Mouse (Mus musculus): Measurements from ENCODE around the gene Tnfrsf9. TPM values are rescaled to one million over a fixed set of nuclear protein-coding genes. Genes with fewer than 3 reads are reported as not detected.
A peak's percentile ranks its signal among the peaks of the same experiment; 100 is the strongest.

The Tnfrsf9 gene
- total and polyA plus RNA-seq, 2 experiments from 2014 or later, result 0.25 TPM; not detected in 1

DNA sequence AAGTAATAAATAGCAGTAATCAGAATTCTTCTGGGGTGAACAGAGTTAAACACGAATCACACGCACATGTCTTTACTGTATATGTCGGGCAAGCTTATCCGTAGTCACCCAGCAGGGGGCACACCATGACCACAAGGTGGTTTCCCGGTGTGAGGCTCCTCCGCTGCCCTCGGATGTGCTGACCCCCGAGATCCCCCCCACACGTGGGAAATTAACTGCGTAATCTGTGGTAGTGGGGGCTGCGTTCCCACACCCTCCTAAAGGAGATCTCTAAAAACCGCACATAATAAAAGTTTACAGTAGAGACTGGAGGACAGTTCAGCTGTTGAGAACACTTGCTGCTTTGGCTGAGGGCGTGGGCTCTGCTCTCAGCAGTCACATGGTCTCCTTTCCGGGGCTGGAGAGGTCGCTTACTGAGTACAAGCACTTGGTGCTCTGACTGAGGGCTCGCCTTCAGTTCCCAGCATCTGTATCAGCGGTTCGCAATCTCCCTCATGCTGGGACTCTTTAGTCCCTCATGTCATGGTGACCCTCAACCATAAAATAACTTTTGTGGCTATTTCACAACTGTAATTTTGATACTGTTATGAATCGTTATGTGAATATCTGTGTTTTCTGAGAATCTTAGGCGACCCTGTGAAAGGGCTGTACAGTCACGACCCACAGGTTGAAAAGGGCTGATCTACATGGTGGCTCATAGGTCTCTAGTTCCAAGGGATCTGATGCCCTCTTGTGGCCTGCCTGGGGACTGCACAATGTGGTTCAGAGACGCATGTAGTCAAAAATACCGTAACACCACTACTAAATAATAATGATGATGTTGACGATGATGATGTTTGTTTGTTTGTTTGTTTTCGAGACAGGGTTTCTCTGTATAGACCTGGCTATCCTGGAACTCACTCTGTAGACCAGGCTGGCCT is 50.5 kb downstream of the Tnfrsf9 start:
- H3K9ac ChIP-seq (replicated peaks; ENCODE audit: low read length, poor library complexity, severe bottlenecking), result no peak overlapping the region

GRCm38 (mm10) chr4:150965555-150965951 is 51.2 kb downstream of the Tnfrsf9 start:
- WGBS, result 72% methylated on average over 11 of the region's 11 CpGs
- ATAC-seq (ENCODE audit: low FRiP score) (no peak), DNase-seq (ENCODE audit: low spot score) (no peak)
- no peak overlapping the region for H3K4me3 ChIP-seq (ENCODE audit: low read depth, low read length)
- H3K9ac ChIP-seq (replicated peaks; ENCODE audit: low read length, poor library complexity, severe bottlenecking), result no peak overlapping the region
- no peaks in the 10 kb centered on the region for H3K27me3 ChIP-seq (ENCODE audit: insufficient read depth, low read length)
- no peaks in the 10 kb centered on the region for H3K9me3 ChIP-seq (ENCODE audit: low read length)
- H3K4me1 ChIP-seq (ENCODE audit: insufficient read depth, low read length), result no peaks in the 10 kb centered on the region
- no peaks in the 10 kb centered on the region for H3K36me3 ChIP-seq (ENCODE audit: insufficient read depth, low read length)
- TF ChIP-seq CTCF (IDR thresholded peaks at IDR 0.05), result no peak; the same call in 1 of the 2 replicates
- no peak overlapping the region for H3K4me2 ChIP-seq (ENCODE audit: low read depth, low read length, poor library complexity, severe bottlenecking)
- no peak overlapping the region for H3K27ac ChIP-seq (ENCODE audit: low read depth, low read length)

More for the DNA sequence above, 50.5 kb downstream of the Tnfrsf9 start:
- no peaks in the 10 kb centered on the region for H3K27me3 ChIP-seq (ENCODE audit: insufficient read depth, low read length)
- H3K36me3 ChIP-seq (ENCODE audit: insufficient read depth, low read length), result no peaks in the 10 kb centered on the region
- ATAC-seq (ENCODE audit: low FRiP score), result 0 out of 2 replicates have a peak, but pooled peaks have one; percentile 54
- WGBS, result 14% methylated on average over 25 of the region's 25 CpGs
- no peaks in the 10 kb centered on the region for H3K9me3 ChIP-seq (ENCODE audit: low read length)
- H3K4me2 ChIP-seq (ENCODE audit: low read depth, low read length, poor library complexity, severe bottlenecking), result peak overlapping the region; percentile 41
- H3K27ac ChIP-seq (ENCODE audit: low read depth, low read length), result no peak overlapping the region
- peak; percentile 87 for DNase-seq (ENCODE audit: low spot score)
- peak overlapping the region; percentile 10; the same call in 1 of the 2 replicates for H3K4me3 ChIP-seq (ENCODE audit: low read depth, low read length)
- TF ChIP-seq CTCF (IDR thresholded peaks at IDR 0.05), result peak; percentile 86
- H3K4me1 ChIP-seq (ENCODE audit: insufficient read depth, low read length), result no peaks in the 10 kb centered on the region

- Histone ChIP-seq H3K9me3 (ENCODE audit: low read length) (no peaks in the 10 kb centered on the region), H3K27ac (ENCODE audit: low read depth, low read length) (no peak overlapping the region), H3K9ac (replicated peaks; ENCODE audit: low read length, poor library complexity, severe bottlenecking) (no peak overlapping the region), H3K4me1 (ENCODE audit: insufficient read depth, low read length) (no peaks in the 10 kb centered on the region), H3K27me3 (ENCODE audit: insufficient read depth, low read length) (no peaks in the 10 kb centered on the region), H3K4me2 (ENCODE audit: low read depth, low read length, poor library complexity, severe bottlenecking) (no peak overlapping the region), H3K36me3 (ENCODE audit: insufficient read depth, low read length) (no peaks in the 10 kb centered on the region), H3K4me3 (ENCODE audit: low read depth, low read length) (no peak overlapping the region)
- ATAC-seq (ENCODE audit: low FRiP score) (no peak), DNase-seq (ENCODE audit: low spot score) (peak; percentile 67)
- TF ChIP-seq CTCF (IDR thresholded peaks at IDR 0.05), result peak; percentile 80
- 22% methylated on average over 7 of the region's 7 CpGs for WGBS
These were observed 52.2 kb downstream of the Tnfrsf9 start for GRCm38 (mm10) chr4:150966556-150966955.

GRCm38 (mm10) chr4:150968956-150969355 is 54.6 kb downstream of the Tnfrsf9 start:
- Histone ChIP-seq H3K4me3 (ENCODE audit: low read depth, low read length) (no peak overlapping the region), H3K27ac (ENCODE audit: low read depth, low read length) (no peak overlapping the region), H3K9me3 (ENCODE audit: low read length) (no peaks in the 10 kb centered on the region), H3K4me1 (ENCODE audit: insufficient read depth, low read length) (no peaks in the 10 kb centered on the region), H3K9ac (replicated peaks; ENCODE audit: low read length, poor library complexity, severe bottlenecking) (no peak overlapping the region), H3K4me2 (ENCODE audit: low read depth, low read length, poor library complexity, severe bottlenecking) (no peak overlapping the region), H3K36me3 (ENCODE audit: insufficient read depth, low read length) (no peaks in the 10 kb centered on the region), H3K27me3 (ENCODE audit: insufficient read depth, low read length) (no peaks in the 10 kb centered on the region)
- DNase-seq (ENCODE audit: low spot score) (no peak), ATAC-seq (ENCODE audit: low FRiP score) (no peak)
- TF ChIP-seq CTCF (IDR thresholded peaks at IDR 0.05), result no peak
- WGBS, result 89% methylated on average over 8 of the region's 8 CpGs

- H3K4me2 ChIP-seq (ENCODE audit: low read depth, low read length, poor library complexity, severe bottlenecking), result no peak overlapping the region
- no peaks in the 10 kb centered on the region for H3K9me3 ChIP-seq (ENCODE audit: low read length)
- H3K4me1 ChIP-seq (ENCODE audit: insufficient read depth, low read length), result no peaks in the 10 kb centered on the region
- DNase-seq (ENCODE audit: low spot score) (no peak), ATAC-seq (ENCODE audit: low FRiP score) (no peak)
- H3K9ac ChIP-seq (replicated peaks; ENCODE audit: low read length, poor library complexity, severe bottlenecking), result no peak overlapping the region
- H3K36me3 ChIP-seq (ENCODE audit: insufficient read depth, low read length), result no peaks in the 10 kb centered on the region
- H3K27ac ChIP-seq (ENCODE audit: low read depth, low read length), result no peak overlapping the region
- no peak overlapping the region for H3K4me3 ChIP-seq (ENCODE audit: low read depth, low read length)
- TF ChIP-seq CTCF (IDR thresholded peaks at IDR 0.05), result no peak
- WGBS, result 83% methylated on average over 8 of the region's 8 CpGs
- H3K27me3 ChIP-seq (ENCODE audit: insufficient read depth, low read length), result no peaks in the 10 kb centered on the region
These were observed 58.9 kb downstream of the Tnfrsf9 start for GRCm38 (mm10) chr4:150973264-150973663.

DNA sequence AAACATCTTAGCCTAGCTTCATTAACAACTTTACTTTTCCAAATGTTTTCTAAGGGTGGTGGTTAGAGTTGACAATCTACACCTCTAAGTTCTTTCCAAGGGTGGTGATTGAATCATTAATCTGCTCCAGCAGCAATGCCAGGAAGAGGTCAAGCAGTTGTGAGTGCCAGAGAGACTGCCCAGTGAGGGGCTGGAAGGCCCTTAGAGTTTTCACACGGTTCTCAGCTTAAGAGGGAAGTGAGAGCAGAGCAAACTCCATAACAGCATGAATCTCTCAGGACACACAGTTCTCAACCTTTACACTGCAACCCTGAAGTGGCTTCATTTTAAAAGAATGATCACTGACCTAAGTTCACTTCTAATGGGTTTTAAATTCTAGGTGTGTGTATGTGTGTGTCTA is 60.8 kb downstream of the Tnfrsf9 start:
- Histone ChIP-seq H3K27me3 (ENCODE audit: insufficient read depth, low read length) (no peaks in the 10 kb centered on the region), H3K4me3 (ENCODE audit: low read depth, low read length) (no peak overlapping the region)

More for the DNA sequence above, 60.8 kb downstream of the Tnfrsf9 start:
- no peak for DNase-seq (ENCODE audit: low spot score)
- no peaks in the 10 kb centered on the region for H3K9me3 ChIP-seq (ENCODE audit: low read length)
- H3K27ac ChIP-seq (ENCODE audit: low read depth, low read length), result no peak overlapping the region
- H3K4me1 ChIP-seq (ENCODE audit: insufficient read depth, low read length), result no peaks in the 10 kb centered on the region
- H3K4me2 ChIP-seq (ENCODE audit: low read depth, low read length, poor library complexity, severe bottlenecking), result no peak overlapping the region
- TF ChIP-seq CTCF (IDR thresholded peaks at IDR 0.05), result no peak
- ATAC-seq (ENCODE audit: low FRiP score), result no peak
- no peaks in the 10 kb centered on the region for H3K36me3 ChIP-seq (ENCODE audit: insufficient read depth, low read length)
- no peak overlapping the region for H3K9ac ChIP-seq (replicated peaks; ENCODE audit: low read length, poor library complexity, severe bottlenecking)
- 41% methylated on average over 1 of the region's 1 CpGs for WGBS
